Mouse (Mus musculus) ES-E14 (cell line): ENCODE results near the gene 1520401A03Rik. TPM values are rescaled to one million over a fixed set of nuclear protein-coding genes. Genes with fewer than 3 reads are reported as not detected.

Source experiments
- DNase-seq: peaks from one replicate; pipeline ENCODE4 v3.0.0-alpha.2; 2013; ENCODE audit warnings: low read depth, low spot score
- H3K27ac ChIP-seq: 2 replicates; pipeline ENCODE4 v1.5.1; 2012; ENCODE audit warnings: low read depth, mild to moderate bottlenecking, low read length, moderate library complexity, mixed read lengths; ENCODE audit not compliant: poor library complexity, insufficient read depth, severe bottlenecking
- H3K36me3 ChIP-seq: 2 replicates; pipeline ENCODE4 v1.6.1; 2012; ENCODE audit warnings: mild to moderate bottlenecking, low read length, moderate library complexity, mixed read lengths; ENCODE audit not compliant: control insufficient read depth, poor library complexity, insufficient read depth, severe bottlenecking
- H3K4me1 ChIP-seq, 2 experiments: fragments of 150-350 bp in 1 of 2; sonication (generic) in 1 of 2; 2 replicates each; pipeline ENCODE4 v1.6.1; 2012; ENCODE audit warnings: low read length in 2 of 2, mild to moderate bottlenecking in 1 of 2, mixed read lengths in 1 of 2; ENCODE audit not compliant: control insufficient read depth in 2 of 2, insufficient read depth in 2 of 2, poor library complexity in 1 of 2
- H3K4me3 ChIP-seq, 2 experiments: fragments of 150-350 bp in 1 of 2; sonication (generic) in 1 of 2; 2 replicates each; pipeline ENCODE4 v1.5.1; 2012; ENCODE audit warnings: low read length in 2 of 2, low read depth in 1 of 2, mild to moderate bottlenecking in 1 of 2, mixed read lengths in 1 of 2; ENCODE audit not compliant: insufficient read depth in 1 of 2, poor library complexity in 1 of 2, severe bottlenecking in 1 of 2
- H3K9ac ChIP-seq: 2 replicates; pipeline ENCODE4 v1.6.1; 2012; ENCODE audit warnings: low read depth, mild to moderate bottlenecking, low read length, mixed read lengths; ENCODE audit not compliant: poor library complexity, insufficient read depth, severe bottlenecking
- H3K9me3 ChIP-seq: fragments of 150-350 bp; sonication (generic); 2 replicates; pipeline ENCODE4 v1.6.1; 2012; ENCODE audit warnings: low read depth, mild to moderate bottlenecking, low read length; ENCODE audit not compliant: control insufficient read depth, insufficient read depth
- CHD2 ChIP-seq: IDR thresholded peaks from 2 replicates; pipeline ENCODE4 v1.6.1; 2014; ENCODE audit warnings: mild to moderate bottlenecking, low read depth, low read length, inconsistent platforms
- HCFC1 ChIP-seq: IDR thresholded peaks from 2 replicates; pipeline ENCODE4 v1.6.1; 2012; ENCODE audit warnings: low read length, inconsistent platforms, borderline replicate concordance; ENCODE audit not compliant: insufficient read depth
- MAFK ChIP-seq: IDR thresholded peaks from 2 replicates; pipeline ENCODE4 v1.6.1; 2014; ENCODE audit warnings: mild to moderate bottlenecking, low read depth, low read length, inconsistent platforms; ENCODE audit not compliant: insufficient read depth
- ZC3H11A ChIP-seq: IDR thresholded peaks from 2 replicates; pipeline ENCODE4 v1.6.1; 2012; ENCODE audit warnings: low read depth, mild to moderate bottlenecking, inconsistent platforms, low read length, borderline replicate concordance
- ZNF384 ChIP-seq: IDR thresholded peaks from 2 replicates; pipeline ENCODE4 v1.6.1; 2012; ENCODE audit warnings: low read depth, low read length, inconsistent platforms
- in situ Hi-C, 2 experiments: fragments of 600-800 bp; cut with MboI; formaldehyde crosslinking; loops; one replicate each; pipeline ENCODE4 v1.15.1; 2025; ENCODE audit warnings: low sequenced_read_pairs in 2 of 2, inconsistent platforms in 1 of 2; ENCODE audit not compliant: unreplicated experiment in 2 of 2
- total RNA-seq: library from RNA; depleted of rRNA; stranded (reverse); fragments of 300-350 nt; gene quantifications from 2 replicates; pipeline ENCODE4 v1.2.3, GENCODE M21; 2012

Gene 1520401A03Rik
- total RNA-seq, 1 experiment = 0.04 TPM

DNA sequence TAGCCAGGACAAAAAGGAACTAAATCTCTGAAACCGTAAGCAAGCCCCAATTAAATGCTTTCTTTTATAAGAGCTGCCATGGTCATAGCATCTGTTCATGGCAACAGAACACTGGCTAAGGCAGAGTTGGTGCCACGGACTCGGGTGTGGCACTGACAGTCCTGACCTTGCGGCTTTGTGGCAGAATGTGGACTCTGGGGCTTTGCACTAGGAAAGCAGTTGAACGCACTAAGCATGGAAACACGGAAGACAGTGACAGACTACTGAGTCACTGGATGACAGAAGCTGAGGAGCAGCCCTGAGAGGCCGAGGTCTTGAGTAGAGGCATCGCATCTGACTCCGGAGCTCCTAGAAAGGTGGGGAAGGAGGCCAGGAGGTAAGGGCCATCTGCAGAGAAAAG, 35.0 kb upstream of the 1520401A03Rik start:
- no peak for DNase-seq
- no peak overlapping the region for H3K9ac ChIP-seq
- TF ChIP-seq MAFK (no peak), ZNF384 (no peak), HCFC1 (no peak), CHD2 (no peak), ZC3H11A (no peak)
- H3K4me3 ChIP-seq = no peak overlapping the region
- H3K27ac ChIP-seq = no peak overlapping the region
- H3K9me3 ChIP-seq = no peaks in the 10 kb centered on the region
- peaks cover 0 to 28% of the 10 kb centered on the region in 2 experiments; a peak in 2 of 4 replicates for H3K4me1 ChIP-seq
- in situ Hi-C loops = no loop called here
- peaks cover 41% of the 10 kb centered on the region for H3K36me3 ChIP-seq

DNA sequence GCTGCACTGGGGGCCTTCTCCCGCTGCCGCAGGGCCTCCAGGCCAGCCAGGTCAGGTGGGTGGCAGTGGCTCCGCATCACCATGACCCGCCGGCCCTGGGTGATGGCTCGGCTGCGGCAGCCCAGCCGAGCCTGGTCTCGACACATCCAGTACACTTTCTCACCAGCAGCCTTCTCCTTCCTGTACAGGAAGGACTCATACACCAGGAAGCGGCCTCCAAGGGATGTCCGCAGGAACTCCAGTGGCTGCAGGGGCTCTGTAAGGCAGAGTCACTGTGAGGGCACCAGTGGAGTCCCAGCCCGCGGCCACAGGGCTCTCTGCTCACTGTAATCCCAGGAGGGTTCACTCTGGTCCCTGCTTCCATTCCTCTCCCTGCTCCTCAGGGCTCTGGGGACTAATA, 33.1 kb upstream of the 1520401A03Rik start:
- TF ChIP-seq MAFK (no peak), CHD2 (no peak), ZC3H11A (no peak), ZNF384 (no peak), HCFC1 (no peak)
- Histone ChIP-seq H3K9me3 (no peaks in the 10 kb centered on the region), H3K4me1 (peaks cover 0 to 26% of the 10 kb centered on the region in 2 experiments; a peak in 2 of 4 replicates), H3K36me3 (peaks cover 35% of the 10 kb centered on the region), H3K4me3 (peak overlapping the region in 1 of 2 experiments; percentile 53; a peak in 3 of 4 replicates), H3K9ac (peak overlapping the region; percentile 60; the same call in 1 of the 2 replicates), H3K27ac (no peak overlapping the region)
- no peak for DNase-seq
- in situ Hi-C loops = no loop called here

DNA sequence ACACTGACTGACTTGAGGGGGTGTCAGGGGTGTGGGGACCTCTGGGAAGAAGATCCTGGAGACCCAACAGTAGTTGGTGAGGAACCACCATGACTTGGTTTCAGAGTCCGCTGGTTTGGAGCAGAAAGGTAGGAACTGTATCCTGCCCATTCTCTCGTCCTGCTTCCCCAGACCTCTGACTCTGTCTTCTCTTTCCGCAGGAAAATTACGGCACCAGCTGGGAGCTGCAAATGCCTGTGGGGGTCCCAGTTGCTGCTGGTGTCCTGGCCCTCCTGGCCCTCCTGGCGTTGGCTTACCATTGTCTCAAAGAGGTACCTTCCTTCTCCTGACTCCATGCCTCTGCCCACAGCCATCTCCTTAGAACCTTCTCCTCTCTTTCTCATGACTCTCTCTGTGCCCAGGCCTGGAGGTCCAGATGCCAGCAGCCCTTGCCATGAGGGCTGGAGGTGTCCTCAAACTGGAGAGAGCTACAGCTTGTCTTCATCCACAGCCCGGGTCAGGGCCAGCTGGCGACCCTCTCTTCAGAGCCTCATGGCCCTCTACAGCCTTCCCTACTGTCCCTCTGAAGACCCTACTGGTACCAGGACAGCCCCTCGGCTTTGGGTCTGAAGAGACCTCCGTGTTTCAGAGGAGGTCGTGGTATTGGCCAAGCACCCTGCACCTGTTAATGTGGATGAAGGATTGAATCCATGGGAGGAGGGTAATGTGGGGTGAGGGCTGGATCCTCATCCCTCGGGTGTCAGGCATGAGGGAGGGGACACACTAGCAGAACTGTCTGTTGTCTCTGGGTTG, 27.0 kb upstream of the 1520401A03Rik start:
- no peak overlapping the region for H3K27ac ChIP-seq
- TF ChIP-seq MAFK (no peak), CHD2 (no peak), ZNF384 (no peak), HCFC1 (no peak), ZC3H11A (no peak)
- no peaks in the 10 kb centered on the region for H3K9me3 ChIP-seq
- H3K4me3 ChIP-seq = no peak overlapping the region
- no peak overlapping the region for H3K9ac ChIP-seq
- H3K36me3 ChIP-seq = peaks cover 10% of the 10 kb centered on the region; the same call in 1 of the 2 replicates
- no peak for DNase-seq
- peaks cover 0 to 15% of the 10 kb centered on the region in 2 experiments; a peak in 1 of 4 replicates for H3K4me1 ChIP-seq
- in situ Hi-C loops = no loop called here

DNA sequence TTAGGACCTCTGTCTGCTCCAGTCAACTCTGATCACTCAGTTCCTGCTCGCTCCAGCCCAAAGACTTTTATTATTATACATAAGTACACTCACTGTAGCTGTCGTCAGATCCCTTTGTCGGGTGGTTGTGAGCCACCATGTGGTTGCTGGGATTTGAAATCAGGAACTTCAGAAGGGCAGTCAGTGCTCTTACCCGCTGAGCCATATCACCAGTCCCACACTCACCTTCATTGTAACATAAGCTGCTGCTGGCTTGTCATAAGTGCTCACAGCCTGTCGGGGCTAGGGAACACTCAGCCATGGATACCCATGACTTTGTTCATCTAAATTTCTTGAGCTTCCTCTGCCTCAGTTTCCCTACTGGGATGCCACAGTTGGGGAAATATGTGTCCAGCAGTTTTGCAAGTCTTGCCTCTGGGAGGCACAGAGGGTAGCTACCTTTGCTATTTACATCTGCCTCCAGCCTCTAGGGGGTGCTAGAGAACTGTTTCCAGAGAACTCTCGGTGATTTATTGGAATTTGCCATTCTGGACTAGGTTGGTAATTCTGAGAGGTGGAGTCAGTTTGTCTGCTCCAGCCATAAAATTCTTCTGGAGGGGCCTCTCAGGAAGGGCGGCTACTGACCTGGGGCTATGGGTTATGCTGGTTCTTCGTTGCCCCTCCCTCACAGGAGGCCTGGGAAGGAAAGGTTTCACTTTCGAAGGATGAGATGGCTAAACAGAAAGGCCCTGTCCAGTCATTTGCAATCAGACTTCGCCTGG, 26.2 kb upstream of the 1520401A03Rik start:
- TF ChIP-seq ZC3H11A (no peak), CHD2 (no peak), HCFC1 (no peak), MAFK (no peak)
- Histone ChIP-seq H3K4me1 (peaks cover 0 to 17% of the 10 kb centered on the region in 2 experiments; a peak in 1 of 4 replicates), H3K4me3 (no peak overlapping the region), H3K9me3 (no peaks in the 10 kb centered on the region), H3K36me3 (peaks cover 10% of the 10 kb centered on the region; the same call in 1 of the 2 replicates), H3K27ac (no peak overlapping the region), H3K9ac (no peak overlapping the region)
- in situ Hi-C loops = no loop called here
- DNase-seq = peak; percentile 90
